7 mouse cellular contexts compared by ENCODE assay signal in genomic region chr11:76398798-76399586, GRCm38 (mm10). TPM values are rescaled to one million over a fixed set of nuclear protein-coding genes. Genes with fewer than 3 reads are reported as not detected.
DNase-seq lines count a peak whose midpoint lies in the region; ATAC-seq lines count a peak whose summit lies in the region.

Gene Nxn, minus strand, starts transcription at chr11:76399140.

- H3K4me2 ChIP-seq in intestine, embryonic 14.5 days (ENCODE audit: low read length) = peak within 1 kb of the TSS; percentile 82
- peak within 1 kb of the TSS; percentile 93 for H3K4me2 ChIP-seq in midbrain, embryonic 12.5 days (replicated peaks)

- no peaks in the 10 kb centered on the region for H3K27me3 ChIP-seq in intestine, embryonic 14.5 days (replicated peaks; ENCODE audit: control insufficient read depth, insufficient read depth, low read length)
- no peaks in the 10 kb centered on the region for H3K27me3 ChIP-seq in limb, embryonic 10.5 days (ENCODE audit: low read depth, poor library complexity, severe bottlenecking)
- peaks cover 15% of the 10 kb centered on the region for H3K27me3 ChIP-seq in midbrain, embryonic 12.5 days

- H3K4me3 ChIP-seq in intestine, embryonic 14.5 days (ENCODE audit: low read depth, low read length) = peak within 1 kb of the TSS; percentile 53
- H3K4me3 ChIP-seq in limb, embryonic 10.5 days = peak within 1 kb of the TSS; percentile 88
- peak within 1 kb of the TSS; percentile 77 for H3K4me3 ChIP-seq in midbrain, embryonic 12.5 days

- no peaks in the 10 kb centered on the region for H3K9me3 ChIP-seq in intestine, embryonic 14.5 days (ENCODE audit: control insufficient read depth, low read length)
- H3K9me3 ChIP-seq in limb, embryonic 10.5 days (replicated peaks) = no peaks in the 10 kb centered on the region
- no peaks in the 10 kb centered on the region for H3K9me3 ChIP-seq in midbrain, embryonic 12.5 days

- peak; percentile 91 for ATAC-seq in intestine, embryonic 14.5 days (replicated peaks; ENCODE audit: low FRiP score, low TSS enrichment, low read depth)
- peak; percentile 91 for ATAC-seq in midbrain, embryonic 12.5 days (ENCODE audit: low FRiP score, low read depth)

- peaks cover 13% of the 10 kb centered on the region for H3K4me1 ChIP-seq in intestine, embryonic 14.5 days (replicated peaks; ENCODE audit: control insufficient read depth, insufficient read depth, low read length)
- peaks cover 44% of the 10 kb centered on the region for H3K4me1 ChIP-seq in limb, embryonic 10.5 days
- H3K4me1 ChIP-seq in midbrain, embryonic 12.5 days = peaks cover 22% of the 10 kb centered on the region

- no peaks in the 10 kb centered on the region for H3K36me3 ChIP-seq in intestine, embryonic 14.5 days (ENCODE audit: control insufficient read depth, insufficient read depth, low read length)
- H3K36me3 ChIP-seq in limb, embryonic 10.5 days = peaks cover 4% of the 10 kb centered on the region
- H3K36me3 ChIP-seq in midbrain, embryonic 12.5 days = no peaks in the 10 kb centered on the region

- H3K9ac ChIP-seq in intestine, embryonic 14.5 days (ENCODE audit: low read length) = peak within 1 kb of the TSS; percentile 86
- H3K9ac ChIP-seq in midbrain, embryonic 12.5 days (replicated peaks) = peak within 1 kb of the TSS; percentile 77

- peak; percentile 96 to 97 for DNase-seq in adrenal gland, adult 18-20 months (ENCODE audit: low spot score in 2 of 2)
- DNase-seq in embryo, embryonic 10 days (ENCODE audit: low spot score) = peak; percentile 93
- peak; percentile 96 for DNase-seq in gastrocnemius, postnatal 25 days
- peak; percentile 94 for DNase-seq in intestine, embryonic 14.5 days (ENCODE audit: low spot score)
- DNase-seq in limb, embryonic 10.5 days (ENCODE audit: low spot score) = peak; percentile 95
- DNase-seq in skeletal muscle tissue, adult 2 months (ENCODE audit: low read depth, low spot score) = peak; percentile 94

- WGBS in intestine, embryonic 14.5 days = 2% methylated on average over 65 of the region's 70 CpGs
- WGBS in limb, embryonic 10.5 days = under 1% methylated on average over 70 of the region's 70 CpGs
- under 1% methylated on average over 47 of the region's 70 CpGs for WGBS in midbrain, embryonic 12.5 days

- H3K27ac ChIP-seq in intestine, embryonic 14.5 days (ENCODE audit: low read depth) = peak within 1 kb of the TSS; percentile 91
- peak within 1 kb of the TSS; percentile 91 for H3K27ac ChIP-seq in limb, embryonic 10.5 days
- peak within 1 kb of the TSS; percentile 84 for H3K27ac ChIP-seq in midbrain, embryonic 12.5 days (replicated peaks)

RNA-seq across cellular contexts. Expression of gene Nxn, which starts in this region (rescaled TPM):
- 10 to 100 TPM; 20.4 to 34.1 TPM for total RNA-seq in adrenal gland, adult 18-20 months (2021)
- total RNA-seq in gastrocnemius, postnatal 25 days (2021) = 10 to 100 TPM; 25.6 to 32.0 TPM
- 45.8 and 51.4 TPM in 2 replicates for polyA plus RNA-seq in intestine, embryonic 14.5 days (2014; fragmentation: Nextera tagmentation; extraction: Ambion mirVana)
- 53.3 and 55.7 TPM in 2 replicates for polyA plus RNA-seq in limb, embryonic 10.5 days (2016; fragmentation: Nextera tagmentation; extraction: Ambion mirVana)
- polyA plus RNA-seq in midbrain, embryonic 12.5 days (2016; fragmentation: Nextera tagmentation; extraction: Ambion mirVana) = 56.9 and 69.4 TPM in 2 replicates

Comparison
In these comparisons a context has a peak if more than half of its experiments do, and no peak if none do; other contexts are left out.
1. Peak in every context shown above with its lines: DNase-seq, ATAC-seq, H3K4me3 ChIP-seq and H3K27ac ChIP-seq.